Mouse (Mus musculus): ENCODE results near the gene Ivd. TPM values are rescaled to one million over a fixed set of nuclear protein-coding genes. Genes with fewer than 3 reads are reported as not detected.

Gene Ivd
- polyA plus RNA-seq, 1 experiment from 2014 or later, result 52.2 TPM

GRCm38 (mm10) chr2:118841186-118841585 is 20.6 kb upstream of the Ivd start:
- Histone ChIP-seq H3K27me3 (replicated peaks; ENCODE audit: control insufficient read depth, insufficient read depth, low read length) (no peaks in the 10 kb centered on the region), H3K4me1 (ENCODE audit: control insufficient read depth, insufficient read depth, low read depth, low read length) (no peaks in the 10 kb centered on the region), H3K4me3 (ENCODE audit: low read length) (no peak overlapping the region), H3K9me3 (ENCODE audit: control insufficient read depth, low read length) (no peaks in the 10 kb centered on the region), H3K36me3 (ENCODE audit: control insufficient read depth, insufficient read depth, low read length) (no peaks in the 10 kb centered on the region), H3K27ac (ENCODE audit: low read depth, low read length) (no peak overlapping the region), H3K4me2 (ENCODE audit: low read length) (no peak overlapping the region), H3K9ac (ENCODE audit: low read depth, low read length) (no peak overlapping the region)
- WGBS, result 72% methylated on average over 5 of the region's 5 CpGs
- ATAC-seq, result no peak

GRCm38 (mm10) chr2:118841774-118842173 is 20.0 kb upstream of the Ivd start:
- no peak overlapping the region for H3K4me2 ChIP-seq (ENCODE audit: low read length)
- H3K4me3 ChIP-seq (ENCODE audit: low read length), result no peak overlapping the region
- H3K27me3 ChIP-seq (replicated peaks; ENCODE audit: control insufficient read depth, insufficient read depth, low read length), result no peaks in the 10 kb centered on the region
- 91% methylated on average over 4 of the region's 4 CpGs for WGBS
- H3K9me3 ChIP-seq (ENCODE audit: control insufficient read depth, low read length), result no peaks in the 10 kb centered on the region
- no peaks in the 10 kb centered on the region for H3K36me3 ChIP-seq (ENCODE audit: control insufficient read depth, insufficient read depth, low read length)
- no peak for ATAC-seq
- no peak overlapping the region for H3K9ac ChIP-seq (ENCODE audit: low read depth, low read length)
- H3K4me1 ChIP-seq (ENCODE audit: control insufficient read depth, insufficient read depth, low read depth, low read length), result no peaks in the 10 kb centered on the region
- no peak overlapping the region for H3K27ac ChIP-seq (ENCODE audit: low read depth, low read length)

GRCm38 (mm10) chr2:118844427-118844826 is 17.3 kb upstream of the Ivd start:
- no peak overlapping the region for H3K9ac ChIP-seq (ENCODE audit: low read depth, low read length)
- H3K36me3 ChIP-seq (ENCODE audit: control insufficient read depth, insufficient read depth, low read length), result no peaks in the 10 kb centered on the region
- 79% methylated on average over 3 of the region's 3 CpGs for WGBS
- no peaks in the 10 kb centered on the region for H3K27me3 ChIP-seq (replicated peaks; ENCODE audit: control insufficient read depth, insufficient read depth, low read length)
- H3K9me3 ChIP-seq (ENCODE audit: control insufficient read depth, low read length), result no peaks in the 10 kb centered on the region
- H3K4me2 ChIP-seq (ENCODE audit: low read length), result no peak overlapping the region
- no peaks in the 10 kb centered on the region for H3K4me1 ChIP-seq (ENCODE audit: control insufficient read depth, insufficient read depth, low read depth, low read length)
- H3K4me3 ChIP-seq (ENCODE audit: low read length), result no peak overlapping the region
- no peak for ATAC-seq
- H3K27ac ChIP-seq (ENCODE audit: low read depth, low read length), result no peak overlapping the region

GRCm38 (mm10) chr2:118846246-118846645 is 15.5 kb upstream of the Ivd start:
- Histone ChIP-seq H3K27ac (ENCODE audit: low read depth, low read length) (no peak overlapping the region), H3K4me2 (ENCODE audit: low read length) (no peak overlapping the region), H3K9ac (ENCODE audit: low read depth, low read length) (no peak overlapping the region), H3K27me3 (replicated peaks; ENCODE audit: control insufficient read depth, insufficient read depth, low read length) (no peaks in the 10 kb centered on the region), H3K36me3 (ENCODE audit: control insufficient read depth, insufficient read depth, low read length) (no peaks in the 10 kb centered on the region), H3K4me1 (ENCODE audit: control insufficient read depth, insufficient read depth, low read depth, low read length) (no peaks in the 10 kb centered on the region), H3K4me3 (ENCODE audit: low read length) (no peak overlapping the region), H3K9me3 (ENCODE audit: control insufficient read depth, low read length) (no peaks in the 10 kb centered on the region)
- WGBS, result 58% methylated on average over 7 of the region's 7 CpGs
- ATAC-seq, result no peak; the same call in 1 of the 2 replicates

GRCm38 (mm10) chr2:118851756-118852155 is 10.0 kb upstream of the Ivd start:
- 31% methylated on average over 3 of the region's 3 CpGs for WGBS
- Histone ChIP-seq H3K27ac (ENCODE audit: low read depth, low read length) (no peak overlapping the region), H3K9me3 (ENCODE audit: control insufficient read depth, low read length) (no peaks in the 10 kb centered on the region), H3K9ac (ENCODE audit: low read depth, low read length) (no peak overlapping the region), H3K4me2 (ENCODE audit: low read length) (no peak overlapping the region), H3K36me3 (ENCODE audit: control insufficient read depth, insufficient read depth, low read length) (no peaks in the 10 kb centered on the region), H3K27me3 (replicated peaks; ENCODE audit: control insufficient read depth, insufficient read depth, low read length) (no peaks in the 10 kb centered on the region), H3K4me1 (ENCODE audit: control insufficient read depth, insufficient read depth, low read depth, low read length) (no peaks in the 10 kb centered on the region), H3K4me3 (ENCODE audit: low read length) (no peak overlapping the region)
- no peak for ATAC-seq

- Histone ChIP-seq H3K36me3 (ENCODE audit: control insufficient read depth, insufficient read depth, low read length) (no peaks in the 10 kb centered on the region), H3K27me3 (replicated peaks; ENCODE audit: control insufficient read depth, insufficient read depth, low read length) (no peaks in the 10 kb centered on the region), H3K9me3 (ENCODE audit: control insufficient read depth, low read length) (no peaks in the 10 kb centered on the region), H3K4me3 (ENCODE audit: low read length) (peak overlapping the region; percentile 81), H3K9ac (ENCODE audit: low read depth, low read length) (peak overlapping the region; percentile 75), H3K4me1 (ENCODE audit: control insufficient read depth, insufficient read depth, low read depth, low read length) (peaks cover 12% of the 10 kb centered on the region), H3K27ac (ENCODE audit: low read depth, low read length) (peak overlapping the region; percentile 77), H3K4me2 (ENCODE audit: low read length) (peak overlapping the region; percentile 94)
- WGBS, result 33% methylated on average over 3 of the region's 3 CpGs
- no peak for ATAC-seq
Measured at GRCm38 (mm10) chr2:118862340-118862675, 554 bp downstream of the Ivd start.

GRCm38 (mm10) chr2:118870601-118871000 is 8.8 kb downstream of the Ivd start:
- Histone ChIP-seq H3K4me1 (ENCODE audit: control insufficient read depth, insufficient read depth, low read depth, low read length) (no peaks in the 10 kb centered on the region), H3K27ac (ENCODE audit: low read depth, low read length) (no peak overlapping the region), H3K27me3 (replicated peaks; ENCODE audit: control insufficient read depth, insufficient read depth, low read length) (no peaks in the 10 kb centered on the region), H3K9me3 (ENCODE audit: control insufficient read depth, low read length) (no peaks in the 10 kb centered on the region), H3K4me3 (ENCODE audit: low read length) (no peak overlapping the region), H3K4me2 (ENCODE audit: low read length) (no peak overlapping the region), H3K9ac (ENCODE audit: low read depth, low read length) (no peak overlapping the region), H3K36me3 (ENCODE audit: control insufficient read depth, insufficient read depth, low read length) (peaks cover 4% of the 10 kb centered on the region; the same call in 1 of the 2 replicates)
- WGBS, result 93% methylated on average over 3 of the region's 3 CpGs
- no peak for ATAC-seq

GRCm38 (mm10) chr2:118871032-118871431 is 9.3 kb downstream of the Ivd start:
- Histone ChIP-seq H3K4me3 (ENCODE audit: low read length) (no peak overlapping the region), H3K4me2 (ENCODE audit: low read length) (no peak overlapping the region), H3K9ac (ENCODE audit: low read depth, low read length) (no peak overlapping the region), H3K27me3 (replicated peaks; ENCODE audit: control insufficient read depth, insufficient read depth, low read length) (no peaks in the 10 kb centered on the region), H3K27ac (ENCODE audit: low read depth, low read length) (no peak overlapping the region), H3K36me3 (ENCODE audit: control insufficient read depth, insufficient read depth, low read length) (peaks cover 4% of the 10 kb centered on the region; the same call in 1 of the 2 replicates), H3K4me1 (ENCODE audit: control insufficient read depth, insufficient read depth, low read depth, low read length) (no peaks in the 10 kb centered on the region), H3K9me3 (ENCODE audit: control insufficient read depth, low read length) (no peaks in the 10 kb centered on the region)
- WGBS, result 67% methylated on average over 1 of the region's 1 CpGs
- ATAC-seq, result no peak

GRCm38 (mm10) chr2:118873018-118873417 is 11.3 kb downstream of the Ivd start:
- Histone ChIP-seq H3K27ac (ENCODE audit: low read depth, low read length) (no peak overlapping the region), H3K36me3 (ENCODE audit: control insufficient read depth, insufficient read depth, low read length) (peaks cover 10% of the 10 kb centered on the region; the same call in 1 of the 2 replicates), H3K9ac (ENCODE audit: low read depth, low read length) (no peak overlapping the region), H3K4me2 (ENCODE audit: low read length) (no peak overlapping the region), H3K4me3 (ENCODE audit: low read length) (no peak overlapping the region), H3K4me1 (ENCODE audit: control insufficient read depth, insufficient read depth, low read depth, low read length) (no peaks in the 10 kb centered on the region), H3K9me3 (ENCODE audit: control insufficient read depth, low read length) (no peaks in the 10 kb centered on the region), H3K27me3 (replicated peaks; ENCODE audit: control insufficient read depth, insufficient read depth, low read length) (no peaks in the 10 kb centered on the region)
- 91% methylated on average over 5 of the region's 5 CpGs for WGBS
- ATAC-seq, result no peak

GRCm38 (mm10) chr2:118873890-118874430 is 12.2 kb downstream of the Ivd start:
- Histone ChIP-seq H3K9me3 (ENCODE audit: control insufficient read depth, low read length) (no peaks in the 10 kb centered on the region), H3K4me1 (ENCODE audit: control insufficient read depth, insufficient read depth, low read depth, low read length) (no peaks in the 10 kb centered on the region), H3K4me3 (ENCODE audit: low read length) (no peak overlapping the region), H3K27ac (ENCODE audit: low read depth, low read length) (no peak overlapping the region), H3K4me2 (ENCODE audit: low read length) (no peak overlapping the region), H3K9ac (ENCODE audit: low read depth, low read length) (no peak overlapping the region), H3K27me3 (replicated peaks; ENCODE audit: control insufficient read depth, insufficient read depth, low read length) (no peaks in the 10 kb centered on the region), H3K36me3 (ENCODE audit: control insufficient read depth, insufficient read depth, low read length) (peaks cover 10% of the 10 kb centered on the region; the same call in 1 of the 2 replicates)
- WGBS, result 85% methylated on average over 6 of the region's 6 CpGs
- ATAC-seq, result no peak

All from hindbrain, embryonic 16.5 days (tissue).